Mouse (Mus musculus): ENCODE data around the gene Elovl5. TPM values are rescaled to one million over a fixed set of nuclear protein-coding genes. Genes with fewer than 3 reads are reported as not detected.
A peak's percentile ranks its signal among the peaks of the same experiment; 100 is the strongest.
"Not testable (repeated sequence)": the region's sequence is repeated elsewhere in the genome, so short reads cannot be mapped to it uniquely, and the experiment has no call there.

The Elovl5 gene
- total RNA-seq, 1 experiment from 2014 or later: 347 TPM

GRCm38 (mm10) chr9:77954981-77955380, 37.8 kb downstream of the Elovl5 start:
- DNase-seq: peak; percentile 29

- peak; percentile 73 for DNase-seq
Measured at GRCm38 (mm10) chr9:77955511-77955910, 38.3 kb downstream of the Elovl5 start.

GRCm38 (mm10) chr9:77955964-77956363, 38.8 kb downstream of the Elovl5 start:
- no peak for DNase-seq

- DNase-seq: peak; percentile 61
Measured at GRCm38 (mm10) chr9:77958327-77958726, 41.2 kb downstream of the Elovl5 start.

- DNase-seq: no peak
Measured at GRCm38 (mm10) chr9:77959759-77960158, 42.6 kb downstream of the Elovl5 start.

GRCm38 (mm10) chr9:77961350-77961749, 44.2 kb downstream of the Elovl5 start:
- DNase-seq: no peak

GRCm38 (mm10) chr9:77964084-77964483, 46.9 kb downstream of the Elovl5 start:
- DNase-seq: no peak

GRCm38 (mm10) chr9:77965287-77965686, 48.1 kb downstream of the Elovl5 start:
- no peak for DNase-seq

- DNase-seq: no peak
Measured at GRCm38 (mm10) chr9:77965768-77966552, 48.8 kb downstream of the Elovl5 start.

- DNase-seq: no peak
Measured at GRCm38 (mm10) chr9:77966861-77967260, 49.7 kb downstream of the Elovl5 start.

GRCm38 (mm10) chr9:77967584-77968163, 50.5 kb downstream of the Elovl5 start:
- no peak for DNase-seq

- DNase-seq: no peak
Measured at GRCm38 (mm10) chr9:77969192-77969953, 52.2 kb downstream of the Elovl5 start.

GRCm38 (mm10) chr9:77979000-77979399, 61.8 kb downstream of the Elovl5 start:
- DNase-seq: no peak

GRCm38 (mm10) chr9:77982616-77983015, 65.5 kb downstream of the Elovl5 start:
- DNase-seq: no peak

- DNase-seq: no peak
Measured at GRCm38 (mm10) chr9:77983521-77983920, 66.4 kb downstream of the Elovl5 start.

GRCm38 (mm10) chr9:77986153-77986795, 69.1 kb downstream of the Elovl5 start:
- DNase-seq: peak; percentile 40

- DNase-seq: no peak
Measured at GRCm38 (mm10) chr9:77989626-77990025, 72.5 kb downstream of the Elovl5 start.

- no peak for DNase-seq
Measured at GRCm38 (mm10) chr9:77990278-77990677, 73.1 kb downstream of the Elovl5 start.

- no peak for DNase-seq
Measured at GRCm38 (mm10) chr9:77991650-77992049, 74.5 kb downstream of the Elovl5 start.

- peak; percentile 50 for DNase-seq
Measured at GRCm38 (mm10) chr9:77992276-77992675, 75.1 kb downstream of the Elovl5 start.

- DNase-seq: no peak
Measured at GRCm38 (mm10) chr9:77993101-77993500, 75.9 kb downstream of the Elovl5 start.

- not testable (repeated sequence) for DNase-seq
Measured at GRCm38 (mm10) chr9:77993538-77994255, 76.5 kb downstream of the Elovl5 start.

Data from adrenal gland, postnatal 14 days (tissue).